Mouse (Mus musculus): ENCODE results near the gene Unc79. TPM values are rescaled to one million over a fixed set of nuclear protein-coding genes. Genes with fewer than 3 reads are reported as not detected.

Unc79 gene
- polyA plus RNA-seq, 1 experiment from 2014 or later, result 0.70 TPM

- H3K27me3 ChIP-seq (ENCODE audit: low read depth, poor library complexity, severe bottlenecking), result no peaks in the 10 kb centered on the region
- peak overlapping the region; percentile 61; the same call in 1 of the 2 replicates for H3K27ac ChIP-seq (replicated peaks)
- no peak overlapping the region for H3K4me3 ChIP-seq
- peak; percentile 58 for DNase-seq (ENCODE audit: low spot score)
- H3K9me3 ChIP-seq (replicated peaks), result peaks cover 7% of the 10 kb centered on the region; the same call in 1 of the 2 replicates
- peaks cover 14% of the 10 kb centered on the region for H3K4me1 ChIP-seq
- WGBS, result 36% methylated on average over 9 of the region's 9 CpGs
- peaks cover 11% of the 10 kb centered on the region; the same call in 1 of the 2 replicates for H3K36me3 ChIP-seq
Observed at GRCm38 (mm10) chr12:103143798-103144565, 195.3 kb downstream of the Unc79 start.

GRCm38 (mm10) chr12:103150247-103150646, 201.6 kb downstream of the Unc79 start:
- H3K9me3 ChIP-seq (replicated peaks), result peaks cover 11% of the 10 kb centered on the region; the same call in 1 of the 2 replicates
- WGBS, result 81% methylated on average over 2 of the region's 2 CpGs
- peaks cover 18% of the 10 kb centered on the region; the same call in 1 of the 2 replicates for H3K36me3 ChIP-seq
- no peak overlapping the region for H3K27ac ChIP-seq (replicated peaks)
- no peak overlapping the region for H3K4me3 ChIP-seq
- DNase-seq (ENCODE audit: low spot score), result no peak
- no peaks in the 10 kb centered on the region for H3K27me3 ChIP-seq (ENCODE audit: low read depth, poor library complexity, severe bottlenecking)
- no peaks in the 10 kb centered on the region; the same call in 1 of the 2 replicates for H3K4me1 ChIP-seq

- Histone ChIP-seq H3K9me3 (replicated peaks) (peaks cover 4% of the 10 kb centered on the region; the same call in 1 of the 2 replicates), H3K4me1 (peaks cover 28% of the 10 kb centered on the region), H3K27me3 (ENCODE audit: low read depth, poor library complexity, severe bottlenecking) (no peaks in the 10 kb centered on the region), H3K36me3 (peaks cover 3% of the 10 kb centered on the region; the same call in 1 of the 2 replicates), H3K4me3 (no peak overlapping the region), H3K27ac (replicated peaks) (no peak overlapping the region; the same call in 1 of the 2 replicates)
- 66% methylated on average over 2 of the region's 2 CpGs for WGBS
- no peak for DNase-seq (ENCODE audit: low spot score)
Observed at GRCm38 (mm10) chr12:103154927-103155326, 206.3 kb downstream of the Unc79 start.

GRCm38 (mm10) chr12:103155406-103155805, 206.7 kb downstream of the Unc79 start:
- Histone ChIP-seq H3K36me3 (peaks cover 3% of the 10 kb centered on the region; the same call in 1 of the 2 replicates), H3K9me3 (replicated peaks) (peaks cover 4% of the 10 kb centered on the region; the same call in 1 of the 2 replicates), H3K4me3 (no peak overlapping the region), H3K4me1 (peaks cover 30% of the 10 kb centered on the region), H3K27ac (replicated peaks) (no peak overlapping the region; the same call in 1 of the 2 replicates), H3K27me3 (ENCODE audit: low read depth, poor library complexity, severe bottlenecking) (no peaks in the 10 kb centered on the region)
- no peak for DNase-seq (ENCODE audit: low spot score)
- 77% methylated on average over 3 of the region's 3 CpGs for WGBS

GRCm38 (mm10) chr12:103157129-103157910, 208.7 kb downstream of the Unc79 start:
- Histone ChIP-seq H3K4me3 (no peak overlapping the region), H3K9me3 (replicated peaks) (peaks cover 4% of the 10 kb centered on the region; the same call in 1 of the 2 replicates), H3K27ac (replicated peaks) (peak overlapping the region; percentile 24), H3K4me1 (peaks cover 31% of the 10 kb centered on the region), H3K27me3 (ENCODE audit: low read depth, poor library complexity, severe bottlenecking) (no peaks in the 10 kb centered on the region), H3K36me3 (peaks cover 3% of the 10 kb centered on the region; the same call in 1 of the 2 replicates)
- no peak for DNase-seq (ENCODE audit: low spot score)
- 81% methylated on average over 18 of the region's 18 CpGs for WGBS

GRCm38 (mm10) chr12:103159016-103159415, 210.4 kb downstream of the Unc79 start:
- 67% methylated on average over 8 of the region's 8 CpGs for WGBS
- peaks cover 44% of the 10 kb centered on the region for H3K4me1 ChIP-seq
- H3K9me3 ChIP-seq (replicated peaks), result peaks cover 4% of the 10 kb centered on the region; the same call in 1 of the 2 replicates

GRCm38 (mm10) chr12:103160721-103161120, 212.1 kb downstream of the Unc79 start:
- H3K4me1 ChIP-seq, result peaks cover 61% of the 10 kb centered on the region
- 98% methylated on average over 4 of the region's 4 CpGs for WGBS
- no peaks in the 10 kb centered on the region for H3K27me3 ChIP-seq (ENCODE audit: low read depth, poor library complexity, severe bottlenecking)
- no peak for DNase-seq (ENCODE audit: low spot score)
- no peaks in the 10 kb centered on the region for H3K36me3 ChIP-seq
- H3K9me3 ChIP-seq (replicated peaks), result no peaks in the 10 kb centered on the region
- H3K27ac ChIP-seq (replicated peaks), result peak overlapping the region; percentile 69; the same call in 1 of the 2 replicates
- H3K4me3 ChIP-seq, result no peak overlapping the region

More at GRCm38 (mm10) chr12:103159016-103159415, 210.4 kb downstream of the Unc79 start:
- H3K27me3 ChIP-seq (ENCODE audit: low read depth, poor library complexity, severe bottlenecking), result no peaks in the 10 kb centered on the region
- no peak for DNase-seq (ENCODE audit: low spot score)
- no peak overlapping the region for H3K4me3 ChIP-seq
- H3K27ac ChIP-seq (replicated peaks), result peak overlapping the region; percentile 75
- peaks cover 3% of the 10 kb centered on the region; the same call in 1 of the 2 replicates for H3K36me3 ChIP-seq

- H3K27ac ChIP-seq (replicated peaks), result peak overlapping the region; percentile 81
- DNase-seq (ENCODE audit: low spot score), result no peak
- no peak overlapping the region for H3K4me3 ChIP-seq
- 76% methylated on average over 10 of the region's 10 CpGs for WGBS
- H3K4me1 ChIP-seq, result peaks cover 58% of the 10 kb centered on the region
- H3K36me3 ChIP-seq, result peaks cover 5% of the 10 kb centered on the region; the same call in 1 of the 2 replicates
- no peaks in the 10 kb centered on the region for H3K9me3 ChIP-seq (replicated peaks)
- no peaks in the 10 kb centered on the region for H3K27me3 ChIP-seq (ENCODE audit: low read depth, poor library complexity, severe bottlenecking)
Observed at GRCm38 (mm10) chr12:103163596-103163995, 214.9 kb downstream of the Unc79 start.

- H3K27me3 ChIP-seq (ENCODE audit: low read depth, poor library complexity, severe bottlenecking), result no peaks in the 10 kb centered on the region
- no peaks in the 10 kb centered on the region for H3K9me3 ChIP-seq (replicated peaks)
- peak overlapping the region; percentile 81 for H3K27ac ChIP-seq (replicated peaks)
- peaks cover 5% of the 10 kb centered on the region; the same call in 1 of the 2 replicates for H3K36me3 ChIP-seq
- 41% methylated on average over 14 of the region's 14 CpGs for WGBS
- peak overlapping the region; percentile 1; the same call in 1 of the 2 replicates for H3K4me3 ChIP-seq
- H3K4me1 ChIP-seq, result peaks cover 53% of the 10 kb centered on the region
- peak; percentile 75 for DNase-seq (ENCODE audit: low spot score)
Observed at GRCm38 (mm10) chr12:103164101-103165030, 215.7 kb downstream of the Unc79 start.

- Histone ChIP-seq H3K4me3 (no peak overlapping the region), H3K27ac (replicated peaks) (peak overlapping the region; percentile 63; the same call in 1 of the 2 replicates), H3K9me3 (replicated peaks) (no peaks in the 10 kb centered on the region), H3K4me1 (peaks cover 41% of the 10 kb centered on the region), H3K36me3 (peaks cover 10% of the 10 kb centered on the region; the same call in 1 of the 2 replicates), H3K27me3 (ENCODE audit: low read depth, poor library complexity, severe bottlenecking) (no peaks in the 10 kb centered on the region)
- DNase-seq (ENCODE audit: low spot score), result no peak
- WGBS, result 85% methylated on average over 12 of the region's 12 CpGs
Observed at GRCm38 (mm10) chr12:103168892-103169291, 220.2 kb downstream of the Unc79 start.

GRCm38 (mm10) chr12:103183057-103183456, 234.4 kb downstream of the Unc79 start:
- H3K27ac ChIP-seq (replicated peaks), result peak overlapping the region; percentile 72
- H3K4me3 ChIP-seq, result peak overlapping the region; percentile 29; the same call in 1 of the 2 replicates
- DNase-seq (ENCODE audit: low spot score), result peak; percentile 37
- no peaks in the 10 kb centered on the region for H3K27me3 ChIP-seq (ENCODE audit: low read depth, poor library complexity, severe bottlenecking)
- peaks cover 11% of the 10 kb centered on the region for H3K4me1 ChIP-seq
- 19% methylated on average over 7 of the region's 7 CpGs for WGBS
- no peaks in the 10 kb centered on the region for H3K9me3 ChIP-seq (replicated peaks)
- no peaks in the 10 kb centered on the region for H3K36me3 ChIP-seq
